Mouse (Mus musculus) embryonic fibroblast, embryonic 13.5 days (primary cell): ENCODE results near the gene Gm48551. TPM values are rescaled to one million over a fixed set of nuclear protein-coding genes. Genes with fewer than 3 reads are reported as not detected.

Experiments
- H3K27ac ChIP-seq: 2 replicates; pipeline ENCODE4 v1.5.1; 2012; ENCODE audit warnings: low read length, control low read depth, inconsistent platforms; ENCODE audit not compliant: insufficient read depth
- H3K4me1 ChIP-seq: 2 replicates; pipeline ENCODE4 v1.6.1; 2011; ENCODE audit warnings: low read length; ENCODE audit not compliant: control insufficient read depth, insufficient read depth
- H3K4me3 ChIP-seq: 2 replicates; pipeline ENCODE4 v1.5.1; 2011; ENCODE audit warnings: mild to moderate bottlenecking, control low read depth, low read length; ENCODE audit not compliant: insufficient read depth
- CTCF ChIP-seq: IDR thresholded peaks from 2 replicates; pipeline ENCODE4 v1.5.1; 2011; ENCODE audit warnings: mild to moderate bottlenecking, control low read depth, low read length, moderate library complexity, borderline replicate concordance; ENCODE audit not compliant: insufficient read depth
- POLR2A ChIP-seq: IDR thresholded peaks from 2 replicates; pipeline ENCODE4 v1.6.1; 2011; ENCODE audit warnings: low read depth, mild to moderate bottlenecking, control low read depth, low read length, moderate library complexity
- polyA plus RNA-seq: library from polyadenylated mRNA; stranded (reverse); fragments of >200 nt; gene quantifications from 2 replicates; pipeline ENCODE4 v1.2.4, GENCODE M21; 2011; ENCODE audit warnings: low read depth; ENCODE audit not compliant: missing spikeins, insufficient read length

The Gm48551 gene
- polyA plus RNA-seq, 1 experiment: 1.4 TPM

DNA sequence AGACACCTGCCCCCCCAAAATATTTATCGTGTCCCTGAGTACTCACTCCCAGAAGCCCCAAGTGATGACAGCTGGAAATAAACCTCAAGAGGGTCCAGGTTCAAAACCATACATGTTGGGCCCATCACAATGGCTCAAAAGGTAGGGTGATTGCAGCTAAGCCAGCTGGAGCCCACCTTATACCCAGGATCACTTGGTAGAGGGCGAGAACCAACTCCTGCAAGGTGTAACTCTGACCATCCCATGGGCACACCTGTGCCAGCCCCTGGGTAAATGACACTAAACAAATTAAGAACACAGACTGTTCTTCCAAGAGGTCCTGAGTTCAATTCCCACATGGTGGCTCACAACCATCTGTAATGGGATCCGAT is 5.1 kb upstream of the Gm48551 start:
- Histone ChIP-seq H3K4me3 (peak overlapping the region; percentile 41), H3K4me1 (0 out of 2 replicates have a peak, but pooled peaks cover 4% of the 10 kb centered on the region), H3K27ac (no peak overlapping the region)
- TF ChIP-seq CTCF: no peak

DNA sequence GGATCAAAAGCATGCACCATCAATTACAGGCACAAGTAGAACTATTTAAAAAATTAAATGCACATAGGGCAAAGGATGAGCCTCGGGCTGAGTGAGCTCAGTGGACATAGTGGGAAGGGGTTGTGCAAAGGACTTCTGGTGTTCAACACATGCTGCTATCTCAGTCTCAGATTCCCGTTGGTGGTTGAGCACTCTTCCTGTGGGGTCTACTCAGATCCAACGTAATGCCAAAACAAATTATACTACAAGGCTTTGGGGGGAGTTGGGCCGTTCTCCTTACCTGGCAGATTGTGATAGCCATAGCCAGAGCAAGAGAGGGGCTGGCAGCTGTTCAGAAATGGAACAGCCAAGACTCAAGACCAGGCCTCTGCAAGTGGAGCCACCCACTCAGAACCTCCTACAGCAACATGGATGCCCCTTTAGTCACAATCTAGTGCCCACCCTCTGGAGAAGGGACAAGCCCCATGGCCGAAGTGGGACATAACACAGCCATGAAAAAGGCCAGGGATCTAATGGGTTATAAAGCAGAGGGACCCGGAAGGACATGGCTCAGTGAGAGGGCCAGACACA is 4.4 kb upstream of the Gm48551 start:
- Histone ChIP-seq H3K27ac (no peak overlapping the region), H3K4me1 (0 out of 2 replicates have a peak, but pooled peaks cover 4% of the 10 kb centered on the region), H3K4me3 (no peak overlapping the region)
- TF ChIP-seq CTCF (no peak), POLR2A (no peak)

DNA sequence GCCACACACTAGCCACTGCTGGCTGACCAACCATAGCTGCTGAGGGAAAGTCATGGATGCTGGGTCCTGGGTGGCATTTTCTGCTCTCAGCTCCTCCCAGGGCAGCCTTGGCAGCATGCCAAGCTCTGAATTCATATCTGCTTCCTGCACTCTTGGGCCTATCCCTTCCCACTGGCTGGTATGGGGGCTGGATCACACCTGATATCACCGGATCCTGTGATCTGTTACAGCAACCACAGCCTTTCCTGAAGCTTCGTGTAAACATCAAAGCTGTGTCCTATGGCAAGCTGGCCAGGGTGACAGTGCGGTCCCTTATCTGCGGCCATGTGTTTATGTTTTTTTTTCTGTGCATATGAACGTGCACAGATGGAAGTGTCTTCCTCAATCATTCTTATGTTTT is 2.2 kb upstream of the Gm48551 start:
- Histone ChIP-seq H3K4me3 (no peak overlapping the region), H3K4me1 (peaks cover 3% of the 10 kb centered on the region; the same call in 1 of the 2 replicates), H3K27ac (no peak overlapping the region)
- TF ChIP-seq POLR2A (no peak), CTCF (no peak)

DNA sequence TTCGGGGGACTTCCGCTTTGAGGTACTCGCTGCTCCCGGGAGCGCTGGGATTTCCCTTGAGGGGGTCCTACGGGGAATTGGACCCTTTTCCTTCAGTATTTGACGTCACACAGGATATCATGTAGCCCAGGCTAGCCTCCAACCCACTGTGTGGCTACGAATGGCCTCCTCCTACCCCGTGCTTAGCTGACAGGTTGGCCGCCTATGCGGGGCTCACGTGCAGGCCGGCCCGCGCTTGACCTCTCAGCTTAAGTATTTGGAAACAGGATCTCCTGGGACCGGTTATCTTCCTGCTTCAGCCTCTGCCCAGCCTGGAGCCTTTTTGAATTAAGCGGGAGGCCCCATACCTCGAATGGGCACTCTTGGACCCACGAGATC is 328 bp downstream of the Gm48551 start:
- H3K4me3 ChIP-seq: peak overlapping the region; percentile 82
- peak overlapping the region; percentile 35 for H3K27ac ChIP-seq
- TF ChIP-seq CTCF (no peak), POLR2A (no peak)
- H3K4me1 ChIP-seq: peaks cover 2% of the 10 kb centered on the region; the same call in 1 of the 2 replicates

DNA sequence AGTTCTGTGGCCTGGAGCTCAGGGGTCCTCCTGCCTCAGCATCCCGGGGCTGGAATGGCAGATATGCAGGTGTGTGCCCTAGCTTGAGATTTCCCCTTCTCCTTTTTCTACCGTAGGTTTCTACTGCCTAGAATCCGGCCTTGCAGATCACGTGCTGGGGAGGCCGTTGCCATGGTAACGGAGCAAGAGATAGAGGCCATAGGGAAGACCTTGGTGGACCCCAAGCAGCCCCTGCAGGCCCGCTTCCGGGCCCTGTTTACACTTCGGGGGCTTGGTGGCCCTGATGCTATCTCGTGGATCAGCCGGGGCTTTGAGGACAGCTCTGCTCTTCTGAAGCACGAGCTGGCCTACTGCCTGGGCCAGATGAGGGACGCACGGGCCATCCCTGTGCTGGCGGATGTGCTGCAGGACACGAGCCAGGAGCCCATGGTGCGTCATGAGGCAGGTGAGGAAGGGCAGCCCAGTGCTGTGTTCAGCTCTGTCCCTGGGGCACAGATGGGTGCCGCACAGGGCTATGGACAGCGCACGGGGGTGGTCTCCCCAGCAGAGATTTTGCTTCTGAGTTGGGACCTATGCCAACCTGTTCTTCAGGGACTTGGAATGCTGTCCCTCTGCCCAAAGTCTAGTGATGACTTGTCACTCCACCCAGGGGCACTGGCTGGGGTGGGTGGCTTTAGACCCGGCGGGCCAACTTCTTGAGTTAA is 1.5 kb downstream of the Gm48551 start:
- Histone ChIP-seq H3K4me3 (peak overlapping the region; percentile 82), H3K27ac (no peak overlapping the region), H3K4me1 (peaks cover 2% of the 10 kb centered on the region; the same call in 1 of the 2 replicates)
- TF ChIP-seq POLR2A (no peak), CTCF (no peak)

DNA sequence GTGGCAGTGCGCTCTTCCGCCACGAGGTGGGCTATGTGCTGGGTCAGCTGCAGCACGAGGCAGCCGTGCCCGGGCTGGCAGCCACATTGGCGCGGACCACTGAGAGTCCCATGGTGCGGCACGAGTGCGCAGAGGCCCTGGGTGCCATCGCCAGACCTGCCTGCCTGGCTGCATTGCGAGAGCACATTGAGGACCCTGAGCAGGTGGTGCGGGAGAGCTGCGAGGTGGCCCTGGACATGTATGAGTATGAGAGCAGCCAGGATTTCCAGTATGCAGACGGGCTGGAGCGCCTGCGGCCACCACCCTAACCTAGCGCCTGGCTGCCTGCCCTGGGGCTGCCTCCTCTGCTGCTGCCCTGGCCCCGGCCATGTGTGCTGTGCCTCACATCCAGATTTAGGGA is 3.5 kb downstream of the Gm48551 start:
- peaks cover 2% of the 10 kb centered on the region; the same call in 1 of the 2 replicates for H3K4me1 ChIP-seq
- no peak for TF ChIP-seq CTCF
- TF ChIP-seq POLR2A: no peak
- no peak overlapping the region for H3K4me3 ChIP-seq
- no peak overlapping the region for H3K27ac ChIP-seq

DNA sequence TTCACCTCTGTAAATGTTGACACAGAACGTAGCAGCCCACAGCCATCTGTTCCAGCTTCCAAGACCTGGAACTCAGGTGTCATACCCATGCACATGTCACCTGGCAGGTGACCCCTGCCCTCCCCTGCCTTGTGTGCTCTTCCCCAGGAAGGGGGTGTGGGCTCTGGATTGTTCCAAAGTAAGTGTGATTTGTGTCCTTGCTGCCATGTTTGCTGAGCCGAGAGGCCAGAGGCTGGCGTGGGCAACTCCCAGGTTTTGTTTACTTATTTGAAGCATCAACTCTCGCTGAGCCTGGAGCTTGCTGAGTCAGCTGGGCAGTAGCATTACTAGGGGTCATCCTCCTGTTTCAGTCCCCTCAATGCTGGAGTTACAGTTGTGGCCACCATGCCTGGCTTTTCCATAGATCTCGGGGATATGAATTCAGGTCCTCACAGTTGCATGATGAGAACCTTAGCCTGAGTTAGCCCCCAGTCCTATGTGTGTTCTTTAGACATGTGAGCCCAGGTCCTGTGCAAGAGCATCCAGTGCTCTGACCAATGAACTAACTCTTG is 4.3 kb downstream of the Gm48551 start, which contains the start of gene Gm48552:
Gm48552 (plus strand) TSS at position 501 of the 551 bp plus-strand sequence.
- Histone ChIP-seq H3K4me1 (peaks cover 2% of the 10 kb centered on the region; the same call in 1 of the 2 replicates), H3K4me3 (no peak within 1 kb of the TSS), H3K27ac (no peak within 1 kb of the TSS)
- no peak for TF ChIP-seq CTCF
- TF ChIP-seq POLR2A: no peak

DNA sequence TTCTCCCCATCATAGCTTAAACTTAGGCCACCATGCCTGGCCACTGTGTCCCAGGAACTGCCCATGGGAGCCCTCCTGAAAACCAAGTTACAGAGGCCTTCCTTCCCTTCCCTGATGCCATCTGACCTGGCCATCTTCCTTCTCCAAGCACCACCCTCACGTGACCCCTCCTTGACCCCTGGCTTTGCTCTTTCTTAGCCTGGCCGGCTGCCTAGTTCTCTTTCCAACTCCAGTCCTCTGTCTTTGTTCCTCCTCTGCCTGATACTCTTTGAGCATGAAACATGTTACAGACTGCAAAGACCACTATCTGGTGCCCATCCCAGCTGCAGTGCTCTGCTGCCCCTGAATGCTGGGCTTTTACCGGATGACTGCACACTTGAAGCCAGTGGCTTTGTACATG is 5.1 kb downstream of the Gm48551 start:
- no peak overlapping the region for H3K4me3 ChIP-seq
- peaks cover 2% of the 10 kb centered on the region; the same call in 1 of the 2 replicates for H3K4me1 ChIP-seq
- TF ChIP-seq POLR2A (no peak), CTCF (no peak)
- no peak overlapping the region for H3K27ac ChIP-seq

DNA sequence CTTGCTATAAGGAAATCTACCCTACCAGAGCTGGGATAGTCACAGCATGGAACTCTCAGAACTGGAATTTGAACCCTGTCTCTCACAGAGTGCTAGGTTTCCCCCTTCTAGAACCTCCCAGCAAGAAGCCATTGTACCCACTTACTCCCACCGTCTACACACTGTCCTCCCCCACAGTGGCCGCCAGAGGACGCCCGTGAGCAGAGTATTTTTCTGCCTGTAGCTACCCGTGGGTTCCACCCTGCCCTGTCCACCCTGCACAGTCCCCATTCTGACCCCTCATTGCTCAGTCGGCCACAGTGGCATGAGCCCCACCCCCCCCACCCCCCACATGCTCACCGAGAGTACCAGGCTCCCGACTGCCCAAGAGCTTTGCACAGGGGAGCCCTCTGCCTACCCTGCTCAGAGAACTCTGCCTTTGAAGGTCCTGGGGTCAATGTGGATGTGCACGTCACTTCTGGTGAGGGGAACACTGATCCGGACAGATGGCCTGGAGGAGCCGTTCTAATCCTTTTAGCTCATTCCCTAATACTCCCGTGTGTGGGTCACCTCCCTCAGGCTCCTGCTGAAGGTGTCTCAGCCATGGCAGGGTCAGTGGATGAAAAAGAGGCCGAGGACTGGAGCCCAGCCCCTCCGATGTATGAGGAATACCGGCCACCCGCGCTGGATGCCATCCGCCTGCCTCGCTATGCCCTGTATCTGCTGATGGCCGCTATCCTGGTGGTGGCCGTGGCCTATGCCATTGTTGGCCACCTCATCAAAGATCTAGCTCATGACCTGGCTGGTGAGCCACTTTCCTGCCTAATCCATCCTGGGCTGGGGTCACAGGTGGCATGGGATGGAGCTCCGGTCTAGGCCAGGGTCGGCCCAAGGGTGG is 5.8 kb downstream of the Gm48551 start:
- peaks cover 2% of the 10 kb centered on the region; the same call in 1 of the 2 replicates for H3K4me1 ChIP-seq
- no peak overlapping the region for H3K27ac ChIP-seq
- TF ChIP-seq CTCF: peak; percentile 74
- TF ChIP-seq POLR2A: no peak
- H3K4me3 ChIP-seq: no peak overlapping the region

DNA sequence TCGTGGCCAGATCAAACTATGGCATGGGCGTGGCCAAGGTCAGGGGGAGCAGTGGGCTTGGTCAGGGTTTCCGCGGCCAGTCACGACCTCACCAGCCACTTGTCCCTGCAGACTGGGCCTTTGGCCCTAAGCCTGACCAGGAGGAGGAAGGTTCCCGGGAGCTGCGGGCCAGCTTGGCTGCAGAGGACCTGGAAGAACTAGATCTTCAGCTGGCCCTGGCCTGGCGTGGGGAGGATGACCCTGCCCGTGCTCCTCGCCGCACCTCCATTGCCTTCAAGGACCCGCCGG is 6.4 kb downstream of the Gm48551 start:
- no peak for TF ChIP-seq POLR2A
- TF ChIP-seq CTCF: no peak
- no peak overlapping the region for H3K27ac ChIP-seq

More for the DNA sequence above, 6.4 kb downstream of the Gm48551 start:
- no peak overlapping the region for H3K4me3 ChIP-seq
- H3K4me1 ChIP-seq: no peaks in the 10 kb centered on the region
